Mouse (Mus musculus) G1E (cell line): Measurements from ENCODE around the gene Rsbn1l.

Source experiments
- CTCF ChIP-seq: IDR thresholded peaks from 2 replicates; pipeline ENCODE4 v1.5.1; 2012; ENCODE audit warnings: low read depth, low read length, inconsistent platforms, mixed read lengths
- GATA1 ChIP-seq: IDR thresholded peaks from 2 replicates; pipeline ENCODE4 v1.6.1; 2012; ENCODE audit warnings: borderline replicate concordance, low read length, inconsistent platforms, mixed read lengths
- POLR2AphosphoS5 ChIP-seq: IDR thresholded peaks from 2 replicates; pipeline ENCODE4 v1.6.1; 2012; ENCODE audit warnings: low read depth, low read length, inconsistent platforms; ENCODE audit not compliant: insufficient replicate concordance

GRCm38 (mm10) chr5:20940696-20941095 is 15.5 kb downstream of the Rsbn1l start:
- TF ChIP-seq CTCF = no peak
- no peak for TF ChIP-seq GATA1
- TF ChIP-seq POLR2AphosphoS5 = no peak
